Mouse (Mus musculus) midbrain, embryonic 13.5 days (tissue): ENCODE measurements around the gene Cbfa2t2. TPM values are rescaled to one million over a fixed set of nuclear protein-coding genes. Genes with fewer than 3 reads are reported as not detected.

Experiments
- ATAC-seq: fragments of 200-750 bp; cut with Nextera tagmentation; 2 replicates; pipeline ENCODE4 v1.8.0; 2017; ENCODE audit warnings: mild to moderate bottlenecking, moderate TSS enrichment, moderate library complexity
- H3K27ac ChIP-seq: fragments of 300-500 bp; sonication (generic); 2 replicates; pipeline ENCODE4 v1.5.1; 2015; ENCODE audit warnings: inconsistent platforms, mild to moderate bottlenecking, moderate library complexity
- H3K27me3 ChIP-seq: fragments of 300-500 bp; sonication (generic); 2 replicates; pipeline ENCODE4 v1.6.1; 2015; ENCODE audit warnings: mild to moderate bottlenecking, inconsistent platforms
- H3K36me3 ChIP-seq: fragments of 300-500 bp; sonication (generic); 2 replicates; pipeline ENCODE4 v1.6.1; 2015; ENCODE audit warnings: mild to moderate bottlenecking, inconsistent platforms
- H3K4me1 ChIP-seq: fragments of 300-500 bp; sonication (generic); replicated peaks from 2 replicates; pipeline ENCODE4 v1.6.1; 2015; ENCODE audit warnings: inconsistent platforms
- H3K4me2 ChIP-seq: fragments of 300-500 bp; sonication (generic); replicated peaks from 2 replicates; pipeline ENCODE4 v1.6.1; 2015; ENCODE audit warnings: moderate library complexity, mild to moderate bottlenecking, inconsistent platforms
- H3K4me3 ChIP-seq: fragments of 300-500 bp; sonication (generic); replicated peaks from 2 replicates; pipeline ENCODE4 v1.5.1; 2015; ENCODE audit warnings: mild to moderate bottlenecking, inconsistent platforms
- H3K9ac ChIP-seq: fragments of 300-500 bp; sonication (generic); replicated peaks from 2 replicates; pipeline ENCODE4 v1.6.1; 2015; ENCODE audit warnings: mild to moderate bottlenecking, inconsistent platforms
- H3K9me3 ChIP-seq: fragments of 300-500 bp; sonication (generic); 2 replicates; pipeline ENCODE4 v1.6.1; 2016; ENCODE audit warnings: mild to moderate bottlenecking, inconsistent platforms
- WGBS: fragments of 180-500 bp; shearing (Covaris S2); methylation state at CpG from one replicate; pipeline ENCODE4 v1.1.7; 2015; 5-methylcytosine and 5-hydroxymethylcytosine counted together
- polyA plus RNA-seq: library from polyadenylated mRNA; unstranded; fragments of >200 nt; fragmentation: Nextera tagmentation; extraction: Ambion mirVana; gene quantifications from 2 replicates; pipeline ENCODE4 v1.2.1, GENCODE M21; 2015

The Cbfa2t2 gene
- polyA plus RNA-seq, 1 experiment from 2014 or later: 83.1 TPM

GRCm38 (mm10) chr2:154548688-154549087 lies 112.4 kb downstream of the Cbfa2t2 start:
- Histone ChIP-seq H3K4me3 (no peak overlapping the region), H3K27me3 (peaks cover 33% of the 10 kb centered on the region), H3K27ac (no peak overlapping the region), H3K4me1 (peaks cover 27% of the 10 kb centered on the region), H3K4me2 (peak overlapping the region; percentile 82; the same call in 1 of the 2 replicates), H3K9ac (no peak overlapping the region), H3K36me3 (no peaks in the 10 kb centered on the region), H3K9me3 (no peaks in the 10 kb centered on the region)
- no peak for ATAC-seq
- WGBS: 53% methylated on average over 3 of the region's 3 CpGs

GRCm38 (mm10) chr2:154549127-154549885 lies 113.0 kb downstream of the Cbfa2t2 start:
- peak; percentile 79 for ATAC-seq
- 2% methylated on average over 46 of the region's 48 CpGs for WGBS
- no peak overlapping the region for H3K27ac ChIP-seq
- H3K4me3 ChIP-seq: peak overlapping the region; percentile 47
- H3K4me2 ChIP-seq: peak overlapping the region; percentile 82
- no peaks in the 10 kb centered on the region for H3K9me3 ChIP-seq
- peaks cover 33% of the 10 kb centered on the region for H3K27me3 ChIP-seq
- H3K4me1 ChIP-seq: peaks cover 27% of the 10 kb centered on the region
- peak overlapping the region; percentile 65 for H3K9ac ChIP-seq
- H3K36me3 ChIP-seq: no peaks in the 10 kb centered on the region

GRCm38 (mm10) chr2:154549886-154550189 lies 113.6 kb downstream of the Cbfa2t2 start:
- Histone ChIP-seq H3K27me3 (peaks cover 33% of the 10 kb centered on the region), H3K4me1 (peaks cover 27% of the 10 kb centered on the region), H3K27ac (no peak overlapping the region), H3K36me3 (no peaks in the 10 kb centered on the region), H3K4me2 (peak overlapping the region; percentile 82), H3K9ac (peak overlapping the region; percentile 65), H3K9me3 (no peaks in the 10 kb centered on the region), H3K4me3 (peak overlapping the region; percentile 47)
- WGBS: 14% methylated on average over 20 of the region's 20 CpGs
- peak; percentile 51 for ATAC-seq

- no peak overlapping the region for H3K4me3 ChIP-seq
- no peaks in the 10 kb centered on the region for H3K36me3 ChIP-seq
- H3K9me3 ChIP-seq: no peaks in the 10 kb centered on the region
- H3K4me2 ChIP-seq: no peak overlapping the region
- no peak overlapping the region for H3K27ac ChIP-seq
- ATAC-seq: no peak
- H3K4me1 ChIP-seq: peaks cover 27% of the 10 kb centered on the region
- H3K9ac ChIP-seq: no peak overlapping the region
- peaks cover 33% of the 10 kb centered on the region for H3K27me3 ChIP-seq
- WGBS: 85% methylated on average over 2 of the region's 2 CpGs
These were observed 114.7 kb downstream of the Cbfa2t2 start for GRCm38 (mm10) chr2:154550937-154551336.

GRCm38 (mm10) chr2:154551476-154551875 lies 115.2 kb downstream of the Cbfa2t2 start, which contains the start of gene Actl10:
TSS of gene Actl10 (plus strand) at chr2:154551776.
- Histone ChIP-seq H3K36me3 (no peaks in the 10 kb centered on the region), H3K4me1 (peaks cover 27% of the 10 kb centered on the region), H3K4me2 (peak within 1 kb of the TSS; percentile 36), H3K27me3 (peaks cover 33% of the 10 kb centered on the region), H3K9ac (no peak within 1 kb of the TSS; the same call in 1 of the 2 replicates), H3K4me3 (no peak within 1 kb of the TSS), H3K27ac (no peak within 1 kb of the TSS), H3K9me3 (no peaks in the 10 kb centered on the region)
- 83% methylated on average over 4 of the region's 4 CpGs for WGBS
- no peak for ATAC-seq

GRCm38 (mm10) chr2:154551927-154552326 lies 115.6 kb downstream of the Cbfa2t2 start:
- H3K27ac ChIP-seq: no peak overlapping the region
- H3K9me3 ChIP-seq: no peaks in the 10 kb centered on the region
- H3K4me1 ChIP-seq: peaks cover 28% of the 10 kb centered on the region
- ATAC-seq: no peak; the same call in 1 of the 2 replicates
- peaks cover 33% of the 10 kb centered on the region for H3K27me3 ChIP-seq
- peak overlapping the region; percentile 36 for H3K4me2 ChIP-seq
- H3K9ac ChIP-seq: no peak overlapping the region
- no peaks in the 10 kb centered on the region for H3K36me3 ChIP-seq
- 29% methylated on average over 21 of the region's 21 CpGs for WGBS
- H3K4me3 ChIP-seq: no peak overlapping the region

- Histone ChIP-seq H3K4me2 (peak overlapping the region; percentile 36), H3K4me1 (peaks cover 34% of the 10 kb centered on the region), H3K27me3 (peaks cover 33% of the 10 kb centered on the region), H3K27ac (no peak overlapping the region), H3K36me3 (no peaks in the 10 kb centered on the region), H3K9ac (no peak overlapping the region; the same call in 1 of the 2 replicates), H3K9me3 (no peaks in the 10 kb centered on the region), H3K4me3 (no peak overlapping the region)
- 34% methylated on average over 27 of the region's 27 CpGs for WGBS
- ATAC-seq: peak; percentile 53
These were observed 116.2 kb downstream of the Cbfa2t2 start for GRCm38 (mm10) chr2:154552424-154552907.

GRCm38 (mm10) chr2:154555235-154555634 lies 119.0 kb downstream of the Cbfa2t2 start:
- Histone ChIP-seq H3K4me1 (peaks cover 40% of the 10 kb centered on the region), H3K27ac (no peak overlapping the region), H3K36me3 (no peaks in the 10 kb centered on the region), H3K27me3 (peaks cover 28% of the 10 kb centered on the region), H3K4me3 (no peak overlapping the region), H3K4me2 (no peak overlapping the region), H3K9ac (0 out of 2 replicates have a peak overlapping the region, but pooled peaks have one; percentile 19), H3K9me3 (no peaks in the 10 kb centered on the region)
- 74% methylated on average over 6 of the region's 6 CpGs for WGBS
- ATAC-seq: no peak

- Histone ChIP-seq H3K9me3 (no peaks in the 10 kb centered on the region), H3K27ac (no peak overlapping the region), H3K27me3 (peaks cover 8% of the 10 kb centered on the region; the same call in 1 of the 2 replicates), H3K4me1 (peaks cover 32% of the 10 kb centered on the region), H3K9ac (no peak overlapping the region; the same call in 1 of the 2 replicates), H3K4me3 (no peak overlapping the region), H3K36me3 (peaks cover 8% of the 10 kb centered on the region; the same call in 1 of the 2 replicates), H3K4me2 (peak overlapping the region; percentile 62)
- no peak for ATAC-seq
- 61% methylated on average over 5 of the region's 5 CpGs for WGBS
These were observed 121.0 kb downstream of the Cbfa2t2 start for GRCm38 (mm10) chr2:154557184-154557832.

GRCm38 (mm10) chr2:154558264-154559039 lies 122.2 kb downstream of the Cbfa2t2 start, which contains the start of gene Necab3:
TSS of gene Necab3 (minus strand) at chr2:154558890.
- H3K9ac ChIP-seq: peak within 1 kb of the TSS; percentile 59
- H3K27ac ChIP-seq: peak within 1 kb of the TSS; percentile 40; the same call in 1 of the 2 replicates
- peaks cover 25% of the 10 kb centered on the region for H3K4me1 ChIP-seq
- peaks cover 18% of the 10 kb centered on the region for H3K36me3 ChIP-seq
- H3K4me2 ChIP-seq: peak within 1 kb of the TSS; percentile 62
- WGBS: 3% methylated on average over 34 of the region's 34 CpGs
- ATAC-seq: peak; percentile 82
- H3K4me3 ChIP-seq: peak within 1 kb of the TSS; percentile 40
- H3K27me3 ChIP-seq: no peaks in the 10 kb centered on the region
- no peaks in the 10 kb centered on the region for H3K9me3 ChIP-seq

GRCm38 (mm10) chr2:154563612-154564170 lies 127.4 kb downstream of the Cbfa2t2 start:
- ATAC-seq: no peak
- H3K4me2 ChIP-seq: no peak overlapping the region
- H3K9ac ChIP-seq: no peak overlapping the region
- no peaks in the 10 kb centered on the region for H3K9me3 ChIP-seq
- H3K27ac ChIP-seq: no peak overlapping the region
- WGBS: 93% methylated on average over 22 of the region's 22 CpGs
- peaks cover 24% of the 10 kb centered on the region for H3K36me3 ChIP-seq
- H3K27me3 ChIP-seq: no peaks in the 10 kb centered on the region
- peaks cover 49% of the 10 kb centered on the region for H3K4me1 ChIP-seq
- no peak overlapping the region for H3K4me3 ChIP-seq
